In genomic region chr9:111755235-111755634, GRCm38 (mm10) we compare ENCODE assay signal across 15 mouse cellular contexts.
"Had no signal": no experiment of that assay in that cellular context is flagged by ENCODE, and none has a peak within 500 bp of the region (broad histone marks: within the 10 kb centered on the region; RNA-seq: fewer than 3 reads in every experiment).

No protein-coding gene starts in this region.

- H3K4me2 ChIP-seq: limb, embryonic 15.5 days; liver, embryonic 12.5 days; lung, embryonic 14.5 days; midbrain, embryonic 12.5 days; neural tube, embryonic 13.5 days had no signal

- H3K9ac ChIP-seq: limb, embryonic 15.5 days; liver, embryonic 12.5 days; lung, embryonic 14.5 days; midbrain, embryonic 12.5 days; neural tube, embryonic 13.5 days had no signal

- H3K27ac ChIP-seq: kidney, postnatal 0 days; limb, embryonic 15.5 days; liver, embryonic 12.5 days; midbrain, embryonic 12.5 days; neural tube, embryonic 13.5 days had no signal

- H3K27me3 ChIP-seq: limb, embryonic 15.5 days; liver, embryonic 12.5 days; midbrain, embryonic 12.5 days; neural tube, embryonic 13.5 days had no signal

- H3K4me1 ChIP-seq: limb, embryonic 15.5 days; liver, embryonic 12.5 days; midbrain, embryonic 12.5 days; neural tube, embryonic 13.5 days had no signal

- H3K36me3 ChIP-seq: limb, embryonic 15.5 days; liver, embryonic 12.5 days; midbrain, embryonic 12.5 days; neural tube, embryonic 13.5 days had no signal

- DNase-seq: kidney, postnatal 36 days; layer of hippocampus, adult 9-11 months; layer of hippocampus, postnatal 36 days; lung, embryonic 14.5 days; lung, postnatal 14 days; retina, postnatal 1 day; right cerebral cortex, postnatal 4 days; spleen, adult 18-20 months; thymus, postnatal 4 days had no signal

- ATAC-seq: liver, embryonic 12.5 days; midbrain, embryonic 16.5 days had no signal

- H3K4me3 ChIP-seq: limb, embryonic 15.5 days; liver, embryonic 12.5 days; midbrain, embryonic 12.5 days; neural tube, embryonic 13.5 days had no signal

- H3K9me3 ChIP-seq: limb, embryonic 15.5 days; midbrain, embryonic 12.5 days; neural tube, embryonic 13.5 days had no signal
